Mouse (Mus musculus): ENCODE results near the gene Nrp2. TPM values are rescaled to one million over a fixed set of nuclear protein-coding genes. Genes with fewer than 3 reads are reported as not detected.

Nrp2 gene
- polyA plus RNA-seq, 1 experiment from 2014 or later, result 50.0 TPM

DNA sequence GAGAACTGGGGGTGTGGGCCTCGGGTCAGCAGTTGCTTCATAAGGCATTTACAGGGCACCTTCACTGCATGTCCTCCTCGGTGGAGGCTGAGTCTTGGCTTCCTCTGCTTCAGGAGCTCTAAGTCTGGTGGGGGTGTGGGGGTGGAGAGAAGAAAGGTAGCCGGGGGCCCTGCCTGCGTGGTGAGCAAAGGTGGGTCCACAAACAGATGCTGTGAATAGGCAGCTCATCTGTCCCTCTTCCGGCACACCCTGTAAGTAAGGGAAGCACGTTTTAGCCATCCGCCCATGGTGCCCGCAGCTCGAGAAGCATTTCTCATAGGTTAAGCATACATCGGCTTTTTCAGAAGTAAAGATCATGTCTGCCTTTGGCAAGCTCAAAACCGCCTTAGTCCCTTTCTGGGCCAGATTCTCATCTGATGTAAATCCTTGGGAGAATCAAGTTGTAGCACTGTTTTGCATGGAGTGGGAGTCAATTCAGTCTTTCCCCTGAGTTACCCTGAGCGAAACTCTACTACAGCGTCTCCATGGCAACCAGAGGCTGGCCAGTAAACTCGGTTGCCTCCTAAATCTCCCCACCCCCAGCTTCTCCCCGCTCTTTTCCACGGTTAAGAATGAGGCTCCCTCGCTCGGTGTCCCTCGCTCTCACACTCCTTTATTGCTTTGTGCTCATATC lies 91.3 kb downstream of the Nrp2 start:
- peaks cover 29% of the 10 kb centered on the region for H3K4me1 ChIP-seq
- peak overlapping the region; percentile 17; the same call in 1 of the 2 replicates for H3K4me2 ChIP-seq (replicated peaks)
- H3K9ac ChIP-seq, result no peak overlapping the region
- WGBS, result 38% methylated on average over 19 of the region's 19 CpGs
- peak overlapping the region; percentile 63 for H3K27ac ChIP-seq (replicated peaks)
- 0 out of 2 replicates have a peak, but pooled peaks have one; percentile 53 for ATAC-seq (ENCODE audit: insufficient number of reproducible peaks, low FRiP score, low TSS enrichment, low read depth)
- H3K27me3 ChIP-seq, result no peaks in the 10 kb centered on the region
- H3K9me3 ChIP-seq (replicated peaks), result no peaks in the 10 kb centered on the region
- H3K4me3 ChIP-seq (replicated peaks), result no peak overlapping the region
- no peaks in the 10 kb centered on the region for H3K36me3 ChIP-seq

DNA sequence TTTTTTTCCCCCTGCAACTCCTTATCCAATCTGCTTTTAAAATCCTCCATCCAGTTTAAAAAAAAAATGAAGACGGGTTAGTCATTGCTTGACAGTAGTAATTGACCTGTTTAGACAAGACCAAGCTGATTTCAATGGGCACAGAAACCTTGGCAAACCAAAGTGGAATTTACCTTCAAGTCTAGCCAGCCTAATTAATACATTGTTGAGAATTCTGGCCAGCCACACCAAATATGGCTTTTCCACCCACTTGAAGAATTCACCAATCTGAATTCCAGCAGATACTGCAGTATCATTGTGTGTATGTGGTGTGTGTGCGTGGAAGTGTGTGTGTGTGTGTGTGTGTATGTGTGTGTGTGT lies 91.8 kb downstream of the Nrp2 start:
- Histone ChIP-seq H3K36me3 (no peaks in the 10 kb centered on the region), H3K4me3 (replicated peaks) (no peak overlapping the region), H3K4me2 (replicated peaks) (peak overlapping the region; percentile 17; the same call in 1 of the 2 replicates), H3K9me3 (replicated peaks) (no peaks in the 10 kb centered on the region), H3K27me3 (no peaks in the 10 kb centered on the region), H3K9ac (no peak overlapping the region), H3K4me1 (peaks cover 29% of the 10 kb centered on the region), H3K27ac (replicated peaks) (no peak overlapping the region)
- ATAC-seq (ENCODE audit: insufficient number of reproducible peaks, low FRiP score, low TSS enrichment, low read depth), result no peak
- 58% methylated on average over 2 of the region's 2 CpGs for WGBS

DNA sequence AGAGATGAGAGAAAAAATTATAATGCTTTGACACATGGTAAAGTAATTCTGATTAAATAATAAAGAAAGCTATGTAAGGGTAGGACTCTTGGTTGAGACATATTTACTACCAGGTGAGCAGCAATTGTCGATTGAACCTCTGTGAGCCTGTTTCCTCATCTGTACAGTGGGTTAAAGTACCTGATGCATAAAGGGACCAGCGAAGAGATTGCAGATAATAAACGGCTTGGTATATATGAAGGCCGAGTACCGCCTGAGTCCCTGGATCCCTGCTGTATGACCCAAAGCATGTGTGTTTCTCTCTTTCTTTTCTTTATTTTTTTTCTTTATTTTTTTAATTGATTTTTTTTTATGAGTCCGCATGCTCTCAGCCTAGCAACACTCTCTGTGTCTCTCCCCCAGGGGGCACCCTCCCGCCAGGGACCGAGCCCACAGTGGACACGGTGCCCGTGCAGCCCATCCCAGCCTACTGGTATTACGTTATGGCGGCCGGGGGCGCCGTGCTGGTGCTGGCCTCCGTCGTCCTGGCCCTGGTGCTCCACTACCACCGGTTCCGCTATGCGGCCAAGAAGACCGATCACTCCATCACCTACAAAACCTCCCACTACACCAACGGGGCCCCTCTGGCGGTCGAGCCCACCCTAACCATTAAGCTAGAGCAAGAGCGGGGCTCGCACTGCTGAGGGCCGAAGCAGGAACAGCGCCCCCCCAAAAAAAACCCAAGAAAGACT lies 92.4 kb downstream of the Nrp2 start:
- Histone ChIP-seq H3K27ac (replicated peaks) (peak overlapping the region; percentile 30; the same call in 1 of the 2 replicates), H3K4me2 (replicated peaks) (peak overlapping the region; percentile 41), H3K27me3 (no peaks in the 10 kb centered on the region), H3K4me1 (peaks cover 29% of the 10 kb centered on the region), H3K9ac (no peak overlapping the region), H3K9me3 (replicated peaks) (no peaks in the 10 kb centered on the region), H3K36me3 (no peaks in the 10 kb centered on the region), H3K4me3 (replicated peaks) (0 out of 2 replicates have a peak overlapping the region, but pooled peaks have one; percentile 6)
- ATAC-seq (ENCODE audit: insufficient number of reproducible peaks, low FRiP score, low TSS enrichment, low read depth), result peak; percentile 26; the same call in 1 of the 2 replicates
- 37% methylated on average over 28 of the region's 28 CpGs for WGBS

DNA sequence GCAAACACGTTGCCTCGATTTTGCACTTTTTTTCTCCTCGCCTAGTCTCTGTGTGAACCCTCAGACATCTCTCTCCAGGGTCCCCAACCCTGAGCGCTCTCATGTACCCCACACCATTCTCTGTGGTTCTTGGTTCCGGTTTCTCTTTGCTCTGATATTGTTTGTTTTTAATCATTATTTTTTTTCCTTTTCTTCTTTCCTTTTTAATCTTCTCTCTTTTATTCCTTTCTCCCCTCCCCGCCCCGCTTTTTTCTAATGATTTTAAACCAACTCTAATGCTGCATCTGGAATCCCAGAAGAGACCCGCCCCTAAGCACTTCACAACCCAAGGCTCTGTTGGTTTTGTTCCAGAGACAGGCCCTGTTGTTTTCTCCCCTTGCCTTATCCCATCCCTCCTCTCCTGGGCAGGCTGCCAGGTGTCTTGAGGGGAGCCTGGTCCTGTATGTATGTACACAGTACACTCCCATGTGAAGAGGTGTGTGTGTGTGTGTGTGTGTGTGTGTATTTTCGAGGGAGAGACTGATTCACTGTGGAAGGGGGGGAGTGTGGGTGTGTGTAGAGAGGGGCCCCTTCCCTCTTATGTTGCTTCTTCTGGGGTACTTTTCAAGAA lies 93.1 kb downstream of the Nrp2 start:
- WGBS, result 47% methylated on average over 9 of the region's 9 CpGs
- Histone ChIP-seq H3K36me3 (no peaks in the 10 kb centered on the region), H3K27me3 (no peaks in the 10 kb centered on the region), H3K27ac (replicated peaks) (peak overlapping the region; percentile 30; the same call in 1 of the 2 replicates), H3K4me1 (peaks cover 29% of the 10 kb centered on the region), H3K4me3 (replicated peaks) (0 out of 2 replicates have a peak overlapping the region, but pooled peaks have one; percentile 6), H3K9me3 (replicated peaks) (no peaks in the 10 kb centered on the region), H3K9ac (no peak overlapping the region), H3K4me2 (replicated peaks) (peak overlapping the region; percentile 41)
- ATAC-seq (ENCODE audit: insufficient number of reproducible peaks, low FRiP score, low TSS enrichment, low read depth), result peak; percentile 76

DNA sequence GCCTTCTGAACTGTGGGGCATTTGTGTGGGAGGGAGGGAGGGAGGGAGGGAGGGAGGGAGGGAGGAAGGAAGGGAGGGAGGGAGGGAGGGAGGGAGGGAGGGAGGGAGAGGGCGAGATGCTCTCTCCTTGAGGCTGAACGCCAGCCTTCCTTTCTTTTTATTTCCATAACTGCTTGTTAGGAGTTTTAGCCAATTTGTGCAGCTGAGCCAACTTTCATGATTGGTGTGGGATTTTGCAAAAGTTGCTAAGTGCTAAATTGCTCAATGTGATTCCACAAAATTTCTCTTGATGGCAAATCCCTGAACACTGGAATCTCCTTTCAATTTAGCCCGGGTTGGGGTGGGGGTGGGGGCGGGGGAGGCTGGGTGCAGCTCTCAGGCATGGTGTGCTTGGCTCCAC lies 96.3 kb downstream of the Nrp2 start:
- H3K4me3 ChIP-seq (replicated peaks), result no peak overlapping the region
- no peaks in the 10 kb centered on the region for H3K9me3 ChIP-seq (replicated peaks)
- H3K27me3 ChIP-seq, result no peaks in the 10 kb centered on the region
- H3K27ac ChIP-seq (replicated peaks), result no peak overlapping the region
- no peak for ATAC-seq (ENCODE audit: insufficient number of reproducible peaks, low FRiP score, low TSS enrichment, low read depth)
- no peak overlapping the region for H3K4me2 ChIP-seq (replicated peaks)
- 47% methylated on average over 4 of the region's 4 CpGs for WGBS
- H3K9ac ChIP-seq, result no peak overlapping the region
- H3K4me1 ChIP-seq, result peaks cover 20% of the 10 kb centered on the region
- H3K36me3 ChIP-seq, result no peaks in the 10 kb centered on the region

DNA sequence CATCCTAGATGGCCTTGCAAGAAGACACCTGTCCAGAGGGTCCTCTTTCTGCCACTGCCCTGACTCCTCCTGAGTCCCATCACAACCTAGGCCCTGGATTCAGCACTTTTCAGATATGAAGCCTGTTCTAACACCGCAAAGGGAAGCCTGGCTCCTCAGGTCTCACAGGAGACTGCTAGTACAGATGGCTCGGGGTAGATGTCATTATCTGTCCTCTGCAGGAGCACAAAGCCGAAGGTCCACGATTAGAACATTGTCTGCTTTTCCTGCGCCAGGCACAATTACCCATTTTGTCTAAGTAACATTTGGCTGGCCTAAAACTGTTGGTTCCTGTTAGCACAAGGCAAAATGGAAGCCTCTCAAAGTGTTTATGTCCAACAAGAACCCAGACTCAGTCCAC lies 97.3 kb downstream of the Nrp2 start:
- no peak overlapping the region for H3K9ac ChIP-seq

DNA sequence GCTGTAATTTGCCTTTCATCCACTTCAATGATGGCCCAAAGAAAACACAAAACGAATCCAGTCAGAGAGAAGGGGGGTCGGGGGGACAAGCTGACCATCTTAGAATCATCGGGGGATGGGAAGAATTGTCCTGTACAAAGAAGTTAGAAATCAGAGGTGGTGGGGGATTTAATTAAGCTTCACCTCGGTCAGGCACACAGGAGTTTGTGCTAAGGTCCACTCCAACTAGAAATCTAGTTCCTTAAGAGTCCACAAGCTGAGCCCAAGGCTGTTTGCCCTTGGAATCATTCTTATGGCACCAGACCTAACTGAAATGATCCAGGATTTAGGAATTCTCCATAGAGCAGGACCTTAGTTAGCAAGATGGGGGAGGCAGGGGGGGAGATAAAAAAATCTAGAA lies 98.3 kb downstream of the Nrp2 start:
- Histone ChIP-seq H3K36me3 (no peaks in the 10 kb centered on the region), H3K9ac (no peak overlapping the region), H3K4me2 (replicated peaks) (no peak overlapping the region), H3K4me1 (peaks cover 13% of the 10 kb centered on the region), H3K27me3 (no peaks in the 10 kb centered on the region), H3K9me3 (replicated peaks) (no peaks in the 10 kb centered on the region), H3K4me3 (replicated peaks) (no peak overlapping the region), H3K27ac (replicated peaks) (no peak overlapping the region)
- ATAC-seq (ENCODE audit: insufficient number of reproducible peaks, low FRiP score, low TSS enrichment, low read depth), result no peak
- 59% methylated on average over 4 of the region's 4 CpGs for WGBS

More for the DNA sequence above, 97.3 kb downstream of the Nrp2 start:
- 87% methylated on average over 5 of the region's 5 CpGs for WGBS
- no peak overlapping the region for H3K4me3 ChIP-seq (replicated peaks)
- H3K27me3 ChIP-seq, result no peaks in the 10 kb centered on the region
- no peaks in the 10 kb centered on the region for H3K9me3 ChIP-seq (replicated peaks)
- no peak overlapping the region for H3K4me2 ChIP-seq (replicated peaks)
- no peak for ATAC-seq (ENCODE audit: insufficient number of reproducible peaks, low FRiP score, low TSS enrichment, low read depth)
- H3K36me3 ChIP-seq, result no peaks in the 10 kb centered on the region
- peaks cover 15% of the 10 kb centered on the region for H3K4me1 ChIP-seq
- no peak overlapping the region for H3K27ac ChIP-seq (replicated peaks)

DNA sequence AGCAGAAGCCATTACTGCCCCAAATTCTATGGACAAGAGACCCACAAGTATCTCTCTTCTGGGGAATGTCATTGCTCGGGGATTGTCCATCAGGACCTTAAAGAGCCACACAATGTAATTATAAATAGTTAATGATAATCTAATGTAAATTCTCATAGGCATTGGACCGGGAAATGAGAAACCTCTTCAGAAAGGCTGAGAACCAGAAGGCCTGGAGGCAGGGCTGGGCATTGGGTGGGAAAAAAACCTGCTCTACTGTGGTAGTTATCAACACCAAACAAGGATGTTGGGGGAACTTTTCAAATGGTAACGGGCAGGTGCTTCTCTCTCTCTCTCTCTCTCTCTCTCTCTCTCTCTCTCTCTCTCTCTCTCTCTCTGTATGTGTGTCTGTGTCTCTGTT lies 98.8 kb downstream of the Nrp2 start:
- no peak overlapping the region for H3K4me2 ChIP-seq (replicated peaks)
- no peak overlapping the region for H3K4me3 ChIP-seq (replicated peaks)
- H3K27ac ChIP-seq (replicated peaks), result no peak overlapping the region
- H3K36me3 ChIP-seq, result no peaks in the 10 kb centered on the region
- no peaks in the 10 kb centered on the region for H3K27me3 ChIP-seq
- H3K4me1 ChIP-seq, result peaks cover 11% of the 10 kb centered on the region
- no peaks in the 10 kb centered on the region for H3K9me3 ChIP-seq (replicated peaks)
- WGBS, result 70% methylated on average over 3 of the region's 3 CpGs
- H3K9ac ChIP-seq, result no peak overlapping the region
- ATAC-seq (ENCODE audit: insufficient number of reproducible peaks, low FRiP score, low TSS enrichment, low read depth), result no peak

DNA sequence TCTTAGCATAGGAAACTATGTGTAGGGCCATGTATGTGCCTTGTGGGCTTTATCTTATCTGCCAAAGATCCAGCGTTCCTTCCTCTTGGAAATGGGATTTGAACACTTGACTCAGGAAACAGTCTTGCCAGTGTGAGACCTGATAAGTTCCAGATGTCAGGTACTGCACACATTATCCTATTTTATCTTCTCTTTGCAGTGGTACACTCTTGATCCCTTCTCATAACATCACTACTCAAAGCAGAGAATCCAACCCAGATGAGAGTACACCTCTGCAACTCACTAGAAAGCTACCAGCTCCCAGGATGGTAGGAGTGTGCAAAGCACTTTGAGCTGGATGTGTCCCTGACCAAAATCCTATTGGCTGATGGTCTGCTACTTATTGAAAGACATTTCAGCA lies 100.5 kb downstream of the Nrp2 start:
- Histone ChIP-seq H3K36me3 (no peaks in the 10 kb centered on the region), H3K4me1 (peaks cover 7% of the 10 kb centered on the region; the same call in 1 of the 2 replicates), H3K27ac (replicated peaks) (no peak overlapping the region), H3K27me3 (no peaks in the 10 kb centered on the region), H3K4me2 (replicated peaks) (no peak overlapping the region), H3K9ac (no peak overlapping the region), H3K4me3 (replicated peaks) (no peak overlapping the region), H3K9me3 (replicated peaks) (no peaks in the 10 kb centered on the region)
- WGBS, result 62% methylated on average over 1 of the region's 1 CpGs
- no peak for ATAC-seq (ENCODE audit: insufficient number of reproducible peaks, low FRiP score, low TSS enrichment, low read depth)

DNA sequence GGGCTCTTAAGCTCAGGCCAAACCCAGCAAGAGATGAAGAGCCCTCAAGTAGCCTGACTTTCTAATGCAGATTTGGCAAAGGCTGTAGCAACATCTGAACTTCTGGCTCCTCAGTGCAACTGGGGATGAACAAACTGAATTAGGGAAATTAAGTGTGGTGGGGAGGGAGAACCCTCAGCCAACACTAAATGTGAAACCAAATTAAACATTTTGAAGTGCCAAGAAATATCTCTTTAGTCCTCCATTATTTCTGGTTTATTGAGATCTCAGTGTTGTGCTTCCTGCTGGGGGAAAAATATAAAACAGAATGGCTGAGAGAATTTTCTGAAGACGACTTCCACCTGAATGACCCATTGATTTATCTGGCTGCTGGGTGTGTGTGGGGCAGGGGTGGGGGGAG lies 102.9 kb downstream of the Nrp2 start:
- Histone ChIP-seq H3K4me2 (replicated peaks) (no peak overlapping the region), H3K9ac (no peak overlapping the region), H3K4me1 (peaks cover 7% of the 10 kb centered on the region; the same call in 1 of the 2 replicates), H3K27ac (replicated peaks) (peak overlapping the region; percentile 29; the same call in 1 of the 2 replicates), H3K27me3 (no peaks in the 10 kb centered on the region), H3K4me3 (replicated peaks) (no peak overlapping the region), H3K36me3 (no peaks in the 10 kb centered on the region), H3K9me3 (replicated peaks) (no peaks in the 10 kb centered on the region)
- 24% methylated on average over 1 of the region's 1 CpGs for WGBS
- no peak for ATAC-seq (ENCODE audit: insufficient number of reproducible peaks, low FRiP score, low TSS enrichment, low read depth)

DNA sequence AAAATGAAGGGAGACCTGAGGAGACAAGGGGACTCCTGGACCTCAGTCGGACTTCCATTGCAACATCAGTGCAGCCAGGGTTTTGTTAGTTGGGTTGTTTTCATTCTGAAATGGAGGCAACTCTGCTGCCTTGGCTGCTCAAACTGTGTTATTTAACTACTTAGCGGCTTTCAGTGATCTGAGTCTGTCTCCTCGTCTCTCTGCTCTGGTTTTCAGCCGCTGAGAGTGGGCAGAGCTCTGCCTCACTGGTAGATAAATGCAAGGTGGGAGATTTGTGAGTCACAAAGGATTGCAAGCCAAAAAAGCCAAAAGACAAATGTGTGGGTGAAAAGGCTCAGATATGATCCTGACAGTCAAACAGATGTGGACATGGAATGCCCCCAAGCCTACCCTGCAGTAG lies 105.3 kb downstream of the Nrp2 start:
- WGBS, result 80% methylated on average over 4 of the region's 4 CpGs

More for the DNA sequence above, 105.3 kb downstream of the Nrp2 start:
- no peak overlapping the region for H3K4me2 ChIP-seq (replicated peaks)
- no peaks in the 10 kb centered on the region for H3K36me3 ChIP-seq
- peaks cover 7% of the 10 kb centered on the region; the same call in 1 of the 2 replicates for H3K4me1 ChIP-seq
- no peak overlapping the region for H3K4me3 ChIP-seq (replicated peaks)
- H3K9me3 ChIP-seq (replicated peaks), result no peaks in the 10 kb centered on the region
- H3K27me3 ChIP-seq, result no peaks in the 10 kb centered on the region
- no peak for ATAC-seq (ENCODE audit: insufficient number of reproducible peaks, low FRiP score, low TSS enrichment, low read depth)
- no peak overlapping the region for H3K9ac ChIP-seq
- no peak overlapping the region for H3K27ac ChIP-seq (replicated peaks)

Data from embryonic facial prominence, embryonic 15.5 days (tissue).